Mouse (Mus musculus) liver, postnatal 0 days (tissue): ENCODE results near the gene Otos. TPM values are rescaled to one million over a fixed set of nuclear protein-coding genes. Genes with fewer than 3 reads are reported as not detected.

Experiments used
- ATAC-seq: fragments of 200-750 bp; cut with Nextera tagmentation; 2 replicates; pipeline ENCODE4 v1.8.0; 2017; ENCODE audit warnings: mild to moderate bottlenecking, moderate library complexity
- DNase-seq: peaks from one replicate; pipeline ENCODE4 v3.0.0-alpha.2; 2016
- H3K27ac ChIP-seq: fragments of 300-500 bp; sonication (generic); 2 replicates; pipeline ENCODE4 v1.5.1; 2014; ENCODE audit warnings: antibody characterized with exemption, moderate library complexity, mild to moderate bottlenecking, low read depth
- H3K27me3 ChIP-seq: fragments of 300-500 bp; sonication (generic); 2 replicates; pipeline ENCODE4 v1.6.1; 2014; ENCODE audit warnings: low read length, control low read depth, mixed read lengths; ENCODE audit not compliant: insufficient read depth
- H3K36me3 ChIP-seq: fragments of 300-500 bp; sonication (generic); replicated peaks from 2 replicates; pipeline ENCODE4 v1.6.1; 2014; ENCODE audit warnings: mild to moderate bottlenecking, control low read depth, low read length, moderate library complexity, mixed read lengths; ENCODE audit not compliant: insufficient read depth
- H3K4me1 ChIP-seq: fragments of 300-500 bp; sonication (generic); 2 replicates; pipeline ENCODE4 v1.6.1; 2014; ENCODE audit warnings: antibody characterized with exemption, mild to moderate bottlenecking, control low read depth; ENCODE audit not compliant: insufficient read depth
- H3K4me2 ChIP-seq: fragments of 300-500 bp; sonication (generic); 2 replicates; pipeline ENCODE4 v1.6.1; 2014; ENCODE audit warnings: low read depth, mild to moderate bottlenecking, low read length, moderate library complexity, mixed read lengths
- H3K4me3 ChIP-seq: fragments of 300-500 bp; sonication (generic); 2 replicates; pipeline ENCODE4 v1.5.1; 2014; ENCODE audit warnings: low read depth, low read length
- H3K9ac ChIP-seq: fragments of 300-500 bp; sonication (generic); replicated peaks from 2 replicates; pipeline ENCODE4 v1.6.1; 2014; ENCODE audit warnings: mild to moderate bottlenecking, moderate library complexity
- H3K9me3 ChIP-seq: fragments of 300-500 bp; sonication (generic); 2 replicates; pipeline ENCODE4 v1.6.1; 2016; ENCODE audit warnings: mild to moderate bottlenecking, control low read depth, low read length, mixed read lengths
- CTCF ChIP-seq: sonication (generic); IDR thresholded peaks from 2 replicates; pipeline ENCODE4 v1.5.1; 2016; ENCODE audit warnings: antibody characterized with exemption, low read depth
- EP300 ChIP-seq: IDR thresholded peaks from 2 replicates; pipeline ENCODE4 v1.6.1; 2016; ENCODE audit warnings: antibody characterized with exemption, low read depth, mild to moderate bottlenecking
- WGBS: fragments of 180-500 bp; shearing (Covaris S2); extraction: QIAGEN DNeasy Blood & Tissue Kit; methylation state at CpG from one replicate; pipeline ENCODE4 v1.1.7; 2014; ENCODE audit not compliant: insufficient replicate concordance; 5-methylcytosine and 5-hydroxymethylcytosine counted together
- polyA plus RNA-seq: library from polyadenylated mRNA; unstranded; fragments of >200 nt; fragmentation: Nextera tagmentation; extraction: Ambion mirVana; gene quantifications from 2 replicates; pipeline ENCODE4 v1.2.1, GENCODE M21; 2015

Gene Otos
- polyA plus RNA-seq, 1 experiment from 2014 or later, result 0.16 TPM

DNA sequence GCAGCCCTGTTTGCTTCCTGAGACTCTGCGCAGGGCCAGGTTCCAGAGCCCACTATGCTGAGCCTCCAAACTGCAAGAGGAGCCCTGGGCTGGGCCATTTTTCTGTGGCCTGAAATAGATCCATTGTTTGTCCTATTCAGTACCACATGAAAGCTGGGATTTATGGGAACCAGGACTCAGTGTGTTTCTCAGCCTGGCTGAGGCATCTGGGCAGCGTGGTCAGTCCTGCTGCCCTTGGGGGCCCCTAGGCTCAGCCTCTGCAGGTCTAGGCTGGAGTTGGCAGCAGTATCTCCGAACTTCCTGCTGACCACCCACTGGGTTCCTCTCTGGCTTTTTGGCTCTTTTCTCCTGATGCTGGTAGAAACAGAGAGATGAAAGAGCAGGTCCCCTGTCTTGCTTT lies 2.8 kb upstream of the Otos start:
- ATAC-seq (no peak), DNase-seq (no peak)
- Histone ChIP-seq H3K36me3 (no peaks in the 10 kb centered on the region), H3K27me3 (no peaks in the 10 kb centered on the region), H3K4me1 (peaks cover 8% of the 10 kb centered on the region; the same call in 1 of the 2 replicates), H3K9me3 (no peaks in the 10 kb centered on the region), H3K9ac (no peak overlapping the region), H3K4me3 (no peak overlapping the region), H3K4me2 (no peak overlapping the region), H3K27ac (no peak overlapping the region)
- 71% methylated on average over 3 of the region's 3 CpGs for WGBS
- TF ChIP-seq EP300 (no peak), CTCF (no peak)

DNA sequence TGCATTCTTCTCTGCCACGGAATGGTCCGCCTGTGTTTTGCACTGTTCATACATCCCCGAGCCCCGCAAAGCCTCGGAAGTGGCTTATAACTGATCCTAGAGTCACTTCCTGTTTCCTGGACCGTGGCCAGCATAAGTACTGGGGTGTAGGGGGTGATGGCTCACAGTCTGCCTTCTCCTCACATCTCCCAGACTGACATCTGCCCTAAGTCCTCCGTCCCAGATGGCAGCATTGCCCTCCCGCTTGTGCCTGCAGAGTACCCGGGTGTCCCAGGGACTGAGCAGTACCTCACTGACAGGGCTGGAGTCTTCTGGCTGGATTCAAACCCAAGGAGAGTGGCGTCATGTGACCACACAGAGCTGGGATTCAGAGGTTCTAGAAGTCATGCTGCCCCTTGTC lies 444 bp downstream of the Otos start:
- H3K4me2 ChIP-seq, result peak overlapping the region; percentile 50
- peak overlapping the region; percentile 19; the same call in 1 of the 2 replicates for H3K4me3 ChIP-seq
- peaks cover 8% of the 10 kb centered on the region; the same call in 1 of the 2 replicates for H3K4me1 ChIP-seq
- 21% methylated on average over 10 of the region's 10 CpGs for WGBS
- no peak for TF ChIP-seq CTCF
- no peak for TF ChIP-seq EP300
- no peaks in the 10 kb centered on the region for H3K27me3 ChIP-seq
- no peak overlapping the region for H3K9ac ChIP-seq
- no peaks in the 10 kb centered on the region for H3K9me3 ChIP-seq
- H3K27ac ChIP-seq, result no peak overlapping the region
- DNase-seq, result no peak
- ATAC-seq, result 0 out of 2 replicates have a peak, but pooled peaks have one; percentile 33
- H3K36me3 ChIP-seq, result no peaks in the 10 kb centered on the region

DNA sequence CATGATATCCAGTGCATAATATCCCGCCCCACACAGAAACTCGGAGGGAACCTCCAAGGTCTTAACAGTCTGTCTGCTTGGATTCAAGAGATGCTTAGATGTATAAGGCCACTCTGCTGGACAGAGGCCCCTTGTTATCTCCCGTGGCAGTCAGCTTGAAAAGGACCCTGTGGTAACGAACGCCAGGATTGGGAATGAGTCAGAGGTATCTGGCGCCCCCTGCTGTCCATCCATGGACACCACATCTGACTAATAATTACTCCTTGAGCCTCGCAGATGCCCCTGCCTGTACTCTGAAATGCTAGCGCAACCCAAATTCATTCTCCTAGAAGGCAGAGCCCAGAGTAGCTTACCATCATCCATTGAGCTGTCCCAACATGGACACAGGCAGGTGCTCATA lies 889 bp downstream of the Otos start:
- peak; percentile 89 for TF ChIP-seq CTCF
- TF ChIP-seq EP300, result no peak
- WGBS, result 16% methylated on average over 8 of the region's 8 CpGs
- Histone ChIP-seq H3K4me1 (peaks cover 8% of the 10 kb centered on the region; the same call in 1 of the 2 replicates), H3K27me3 (no peaks in the 10 kb centered on the region), H3K4me3 (peak overlapping the region; percentile 19; the same call in 1 of the 2 replicates), H3K4me2 (peak overlapping the region; percentile 50), H3K27ac (no peak overlapping the region), H3K9ac (no peak overlapping the region), H3K36me3 (no peaks in the 10 kb centered on the region), H3K9me3 (no peaks in the 10 kb centered on the region)
- peak; percentile 81 for DNase-seq
- ATAC-seq, result peak; percentile 56; the same call in 1 of the 2 replicates

DNA sequence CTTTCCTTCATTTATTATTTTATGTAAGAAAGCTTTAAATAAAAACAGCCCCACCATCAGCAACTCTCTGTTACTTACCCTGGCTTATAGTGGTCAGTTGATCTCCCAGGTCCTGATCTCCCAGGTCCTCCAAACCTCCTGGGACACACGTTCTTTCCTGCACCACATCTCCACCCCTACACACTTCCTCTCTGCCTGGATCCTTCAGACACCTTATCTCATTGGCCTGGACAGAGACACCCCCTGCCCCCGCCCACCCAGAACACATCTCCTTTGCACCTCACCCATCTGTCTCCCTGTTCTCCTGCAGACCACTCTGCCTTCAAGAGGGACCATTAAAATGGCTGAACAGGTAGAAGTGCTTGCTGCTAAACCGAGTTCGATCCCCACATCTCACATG lies 1.6 kb downstream of the Otos start:
- ATAC-seq (no peak), DNase-seq (peak; percentile 8)
- no peak overlapping the region for H3K9ac ChIP-seq
- TF ChIP-seq EP300 (no peak), CTCF (no peak)
- H3K4me3 ChIP-seq, result no peak overlapping the region
- H3K9me3 ChIP-seq, result no peaks in the 10 kb centered on the region
- no peaks in the 10 kb centered on the region for H3K27me3 ChIP-seq
- H3K4me1 ChIP-seq, result peaks cover 12% of the 10 kb centered on the region
- H3K36me3 ChIP-seq, result no peaks in the 10 kb centered on the region
- no peak overlapping the region for H3K27ac ChIP-seq
- no peak overlapping the region for H3K4me2 ChIP-seq
- WGBS, result 60% methylated on average over 4 of the region's 4 CpGs

DNA sequence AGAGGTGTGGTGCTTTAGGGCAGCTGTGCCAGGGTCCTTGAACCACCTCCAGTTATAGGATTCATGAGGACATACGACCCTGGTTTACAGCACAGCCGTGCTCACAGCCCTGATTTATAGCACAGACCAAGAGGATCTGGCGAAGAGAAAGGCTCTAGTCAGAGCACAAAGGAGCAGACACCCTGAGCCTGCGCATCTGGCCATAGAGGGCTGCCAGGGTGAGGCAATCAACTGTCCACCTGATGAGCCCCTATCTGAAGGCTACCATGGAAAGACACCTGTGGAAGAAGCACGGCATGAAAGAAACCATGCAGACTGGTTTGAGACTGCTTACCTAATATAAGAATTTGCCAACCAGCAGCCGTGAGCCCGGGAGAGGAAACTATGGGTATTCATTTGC lies 2.0 kb downstream of the Otos start:
- no peak for ATAC-seq
- no peak overlapping the region for H3K9ac ChIP-seq
- H3K4me2 ChIP-seq, result no peak overlapping the region
- DNase-seq, result peak; percentile 9
- no peak overlapping the region for H3K27ac ChIP-seq
- H3K9me3 ChIP-seq, result no peaks in the 10 kb centered on the region
- H3K36me3 ChIP-seq, result no peaks in the 10 kb centered on the region
- 68% methylated on average over 7 of the region's 7 CpGs for WGBS
- no peak overlapping the region for H3K4me3 ChIP-seq
- peaks cover 13% of the 10 kb centered on the region for H3K4me1 ChIP-seq
- TF ChIP-seq EP300 (no peak), CTCF (no peak)
- H3K27me3 ChIP-seq, result no peaks in the 10 kb centered on the region

DNA sequence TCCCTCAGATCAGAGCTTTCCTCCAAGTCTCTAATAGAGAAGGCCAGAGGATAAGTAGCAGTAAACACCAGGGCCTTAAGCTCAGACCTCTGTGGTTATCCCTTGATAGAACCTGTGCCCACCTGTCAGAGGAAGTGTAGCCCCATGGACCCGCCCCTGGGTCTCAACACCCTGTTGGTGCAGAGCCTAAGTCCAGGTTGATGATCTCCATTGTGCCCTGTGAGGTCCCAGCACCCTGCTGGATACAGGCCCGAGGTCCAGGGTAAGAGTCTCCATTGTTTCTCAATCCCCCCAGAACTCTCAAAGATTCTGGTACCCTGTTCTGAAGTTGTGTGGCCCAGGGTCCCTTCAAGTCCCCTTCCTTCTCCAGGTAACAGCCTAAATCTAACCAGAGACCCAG lies 2.5 kb downstream of the Otos start:
- Histone ChIP-seq H3K9ac (no peak overlapping the region), H3K27ac (no peak overlapping the region), H3K27me3 (no peaks in the 10 kb centered on the region), H3K4me3 (no peak overlapping the region), H3K9me3 (no peaks in the 10 kb centered on the region), H3K36me3 (no peaks in the 10 kb centered on the region), H3K4me2 (no peak overlapping the region), H3K4me1 (peaks cover 14% of the 10 kb centered on the region)
- ATAC-seq (no peak), DNase-seq (peak; percentile 9)
- whole genome bisulfite sequencing, result 63% methylated on average over 2 of the region's 2 CpGs
- TF ChIP-seq EP300 (no peak), CTCF (no peak)

DNA sequence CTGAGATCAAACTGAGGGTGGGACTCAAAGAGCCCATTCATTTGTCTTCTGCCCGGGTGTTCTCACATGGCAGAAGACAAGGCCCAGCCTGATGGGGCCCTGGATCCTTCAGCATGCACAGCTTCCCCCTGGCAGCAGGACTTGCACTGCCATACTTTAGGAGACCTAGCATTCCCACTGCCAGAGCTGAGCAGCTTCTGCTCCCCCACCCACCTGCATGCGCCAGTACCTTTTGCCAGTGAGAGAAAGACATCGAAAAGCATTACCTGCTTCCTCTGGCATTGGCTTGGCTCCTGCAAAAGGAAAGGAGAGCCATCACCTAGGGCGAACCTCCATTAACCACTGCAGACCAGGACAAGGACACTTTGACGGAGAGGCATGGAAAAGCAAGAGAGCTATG lies 3.7 kb downstream of the Otos start:
- Histone ChIP-seq H3K27ac (no peak overlapping the region), H3K4me3 (no peak overlapping the region), H3K27me3 (no peaks in the 10 kb centered on the region), H3K4me1 (peaks cover 26% of the 10 kb centered on the region), H3K9ac (no peak overlapping the region), H3K9me3 (no peaks in the 10 kb centered on the region), H3K4me2 (no peak overlapping the region), H3K36me3 (no peaks in the 10 kb centered on the region)
- WGBS, result 87% methylated on average over 5 of the region's 5 CpGs
- DNase-seq (peak; percentile 8), ATAC-seq (no peak)
- TF ChIP-seq EP300 (no peak), CTCF (no peak)
